Mouse (Mus musculus): ENCODE measurements around the gene Prg4.

The Prg4 gene

DNA sequence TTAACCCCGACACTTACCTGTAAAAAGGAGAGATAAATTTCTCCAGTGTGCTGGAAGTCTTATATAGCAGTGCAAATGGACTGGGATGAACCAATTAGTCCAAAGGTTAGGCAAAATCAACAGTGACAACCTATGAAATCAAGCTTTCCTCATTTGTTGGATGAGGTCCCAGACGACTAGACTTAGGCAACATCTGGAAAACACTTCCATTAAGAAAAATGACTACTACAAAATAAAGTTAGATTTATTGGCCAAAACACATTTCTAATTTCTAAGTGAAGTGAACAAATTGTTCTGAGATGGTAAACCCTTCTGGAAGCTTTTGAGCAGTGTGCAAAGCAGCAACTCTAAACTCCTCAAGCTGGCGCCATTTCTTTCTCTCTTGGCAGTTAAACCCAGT is at the start of gene Prg4:
Gene Prg4 (minus strand): TSS at position 34 of the 400 bp plus-strand sequence.
- DNase-seq (ENCODE audit: low read depth, low spot score) = no peak

DNA sequence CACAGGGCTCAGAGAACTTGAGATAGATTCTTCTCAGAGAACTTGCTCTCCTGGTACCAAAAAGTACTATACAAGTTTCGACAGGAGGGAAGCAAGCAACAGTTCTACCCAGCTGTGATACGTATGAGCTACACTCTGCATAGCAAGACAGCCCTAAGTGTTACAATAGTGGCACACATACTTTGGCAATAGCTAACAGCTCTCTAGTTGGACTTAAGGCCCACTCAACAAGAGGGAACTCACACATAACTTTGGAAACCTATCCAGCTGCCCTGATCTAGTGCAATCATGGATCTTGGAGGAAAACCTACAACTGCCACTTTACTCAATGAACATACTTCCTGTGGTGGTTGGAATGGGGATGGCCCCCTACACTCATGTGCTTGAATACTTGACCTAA is 47.1 kb upstream of the Prg4 start:
- no peak for DNase-seq (ENCODE audit: low read depth, low spot score)

DNA sequence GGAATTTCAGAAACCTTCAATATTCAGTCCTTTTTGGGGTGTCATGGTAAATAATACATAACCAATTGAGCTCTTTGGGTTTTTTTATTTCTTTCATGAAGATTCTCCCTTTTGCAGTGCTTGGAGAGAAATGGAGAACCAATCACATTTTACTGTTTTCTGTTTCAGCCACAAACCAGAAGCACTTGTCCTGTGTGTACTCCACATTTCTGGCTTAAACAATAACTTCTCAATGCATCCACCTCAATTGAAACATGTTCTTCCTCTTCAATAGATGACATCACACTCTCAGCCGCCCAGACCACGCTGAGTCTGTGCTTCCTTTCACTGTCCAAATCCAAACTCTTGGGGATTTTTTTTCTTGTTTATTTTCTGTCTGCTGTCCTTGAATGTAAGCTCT is 39.8 kb upstream of the Prg4 start:
- no peak for DNase-seq (ENCODE audit: low read depth, low spot score)

DNA sequence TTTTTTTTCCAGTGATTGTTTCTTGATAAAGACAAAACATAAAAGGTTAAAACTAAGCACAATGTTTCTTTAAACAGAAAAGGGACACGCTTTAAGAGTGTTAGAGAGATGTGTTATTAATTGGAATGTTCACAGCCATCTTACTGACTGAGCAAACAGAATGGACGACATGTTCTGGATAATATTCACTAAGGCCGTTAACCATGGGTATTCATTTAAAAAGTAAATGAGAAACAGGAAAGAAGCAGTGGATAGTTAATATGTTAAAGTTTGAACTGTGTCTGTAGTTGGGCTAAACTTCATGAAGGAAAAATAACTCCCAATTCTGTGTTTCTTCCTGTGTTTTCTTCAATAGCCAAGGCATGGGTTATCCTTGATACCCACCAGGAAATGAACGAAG is 37.4 kb upstream of the Prg4 start:
- DNase-seq (ENCODE audit: low read depth, low spot score) = no peak

DNA sequence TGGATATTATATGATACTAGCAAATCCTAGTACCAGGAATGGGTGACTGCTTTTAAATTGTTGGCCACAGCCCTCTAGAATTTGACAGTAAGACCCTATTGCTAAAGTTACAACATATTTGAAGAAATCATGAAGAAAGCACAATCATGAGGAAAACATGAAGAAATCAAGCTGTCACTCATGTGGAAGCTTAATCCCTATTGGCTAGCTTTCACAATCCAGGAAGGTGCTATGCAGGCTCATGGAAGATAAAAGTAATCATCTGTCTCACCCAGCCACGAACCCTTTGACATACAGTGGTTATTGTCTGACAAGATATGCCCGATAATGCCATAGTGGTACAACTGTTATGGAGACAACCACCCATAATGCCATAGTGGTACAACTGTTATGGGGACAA is 32.2 kb upstream of the Prg4 start:
- no peak for DNase-seq (ENCODE audit: low read depth, low spot score)

DNA sequence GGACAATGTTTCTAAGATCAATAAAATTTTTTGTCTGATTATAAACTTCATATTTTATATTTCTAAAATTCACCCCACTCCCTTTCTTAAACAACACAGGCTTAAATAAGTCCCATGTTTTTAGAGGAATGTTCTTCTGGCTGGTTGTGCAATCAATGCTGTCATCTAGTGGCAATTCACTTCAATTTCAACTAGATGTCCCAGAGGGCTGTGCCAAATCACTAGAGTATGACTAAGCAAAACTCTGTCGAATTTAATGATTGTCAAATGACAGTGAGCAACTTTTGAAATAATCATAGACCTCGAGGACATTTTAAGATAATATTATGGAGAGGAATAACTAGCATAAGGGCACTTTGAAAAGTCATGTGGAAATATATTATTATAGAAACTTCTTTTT is 31.7 kb upstream of the Prg4 start:
- peak; percentile 82 for DNase-seq (ENCODE audit: low read depth, low spot score)

DNA sequence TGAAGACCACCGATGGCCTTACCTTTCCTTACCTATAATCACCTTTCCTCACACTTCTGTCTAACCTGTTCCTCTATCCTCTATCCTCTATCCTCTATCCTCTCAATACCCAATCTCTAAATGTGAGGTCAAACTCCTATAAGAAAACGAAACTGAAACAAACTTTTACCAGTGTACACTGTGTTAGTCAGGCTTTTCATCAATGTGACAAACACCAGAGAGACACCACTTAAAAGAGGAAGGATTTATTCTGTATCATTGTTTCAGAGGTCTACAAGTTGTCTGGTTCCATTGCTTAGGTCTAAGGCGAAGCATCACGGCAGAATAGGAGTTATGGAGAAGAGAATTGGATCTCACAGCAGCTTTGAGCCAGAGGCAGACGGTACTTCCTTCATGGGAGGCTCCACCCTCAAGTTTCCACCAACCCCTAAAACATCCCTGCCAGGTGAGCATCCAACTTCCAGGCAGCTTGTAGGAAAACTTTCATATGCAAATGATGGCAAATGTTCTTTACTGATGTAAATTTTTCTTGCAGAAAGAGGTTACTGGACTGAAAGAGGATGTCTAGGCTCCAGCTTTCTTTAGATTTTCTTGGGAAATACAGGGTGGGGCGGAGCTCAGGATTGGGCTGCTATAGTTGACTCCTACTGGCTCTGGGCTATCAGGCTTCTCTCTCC is 30.8 kb upstream of the Prg4 start:
- DNase-seq (ENCODE audit: low read depth, low spot score) = peak; percentile 98

DNA sequence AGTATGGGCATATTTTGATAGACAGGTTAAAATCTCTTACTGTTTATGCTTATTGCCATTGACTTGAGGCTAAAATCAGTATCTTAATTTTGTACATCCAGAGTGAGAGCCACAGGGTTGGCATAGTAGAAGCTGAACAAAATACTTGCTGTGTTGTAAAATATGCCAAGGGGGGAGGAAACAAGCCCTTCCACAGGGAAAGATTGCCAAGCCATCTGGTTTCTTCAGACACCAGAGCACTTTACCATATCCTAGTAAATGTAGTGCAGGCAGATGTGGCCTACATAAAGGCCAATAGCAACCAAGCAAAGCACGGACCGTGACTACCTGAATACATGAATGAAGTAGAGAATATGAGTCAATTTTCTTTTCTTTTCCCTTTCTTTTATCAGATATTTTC is 23.2 kb upstream of the Prg4 start:
- DNase-seq (ENCODE audit: low read depth, low spot score) = no peak

DNA sequence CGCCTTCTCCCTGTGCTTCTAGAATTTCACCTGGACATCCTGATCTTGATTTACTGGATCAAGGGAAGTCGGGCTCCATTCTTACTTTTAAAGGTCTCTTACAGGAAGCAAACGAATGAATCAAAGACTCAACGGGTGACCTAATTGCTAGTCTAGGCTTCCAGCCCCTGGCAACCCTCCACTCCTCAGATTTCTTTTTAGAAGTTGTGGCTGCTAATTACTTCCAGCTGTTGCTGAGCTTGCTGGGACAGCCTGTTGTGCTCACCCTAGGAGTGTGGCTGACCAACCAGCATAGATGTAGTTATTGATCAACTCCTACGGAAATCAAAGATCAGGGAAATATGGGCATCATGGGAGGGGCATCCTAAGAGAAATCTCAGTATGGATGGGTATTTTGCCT is 14.7 kb upstream of the Prg4 start:
- DNase-seq (ENCODE audit: low read depth, low spot score) = no peak

DNA sequence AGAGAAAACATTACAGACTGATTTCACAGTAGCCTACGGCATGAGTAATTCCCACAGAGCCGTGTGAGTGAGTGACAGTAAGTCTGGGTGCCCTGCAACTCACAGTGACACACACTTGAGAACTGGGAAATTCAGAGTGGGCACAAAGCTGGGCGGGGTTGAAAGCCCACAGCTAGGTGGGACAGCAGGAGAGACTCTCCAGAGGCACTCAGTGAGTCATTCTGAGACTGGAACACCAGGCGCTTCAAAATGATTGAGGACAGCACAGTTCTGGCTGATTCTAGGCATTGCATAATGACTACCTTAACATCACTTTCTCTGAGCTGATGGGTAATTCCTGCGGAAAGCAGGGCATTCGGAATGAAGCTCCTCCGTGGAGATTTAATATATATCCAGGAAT is 6.6 kb upstream of the Prg4 start:
- DNase-seq (ENCODE audit: low read depth, low spot score) = no peak

DNA sequence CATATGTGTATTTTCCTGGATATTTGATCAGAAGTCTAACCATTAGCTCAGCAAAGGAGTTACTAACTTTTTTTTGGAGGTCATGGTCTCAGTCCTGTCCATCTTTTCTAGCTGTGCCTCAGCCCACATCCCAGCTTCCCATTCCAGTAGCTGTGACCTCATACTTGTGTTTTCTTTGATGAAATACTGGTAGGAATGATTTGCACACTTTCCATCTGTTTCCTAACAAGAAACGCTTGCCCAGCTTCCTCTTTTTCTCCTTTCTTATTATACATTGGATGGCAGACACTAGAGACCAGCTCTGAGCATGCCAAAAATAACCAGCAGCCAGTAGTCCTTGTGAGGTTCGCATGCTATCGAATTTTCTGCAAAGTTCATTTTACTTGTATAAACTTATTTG is 4.0 kb upstream of the Prg4 start:
- DNase-seq (ENCODE audit: low read depth, low spot score) = no peak

DNA sequence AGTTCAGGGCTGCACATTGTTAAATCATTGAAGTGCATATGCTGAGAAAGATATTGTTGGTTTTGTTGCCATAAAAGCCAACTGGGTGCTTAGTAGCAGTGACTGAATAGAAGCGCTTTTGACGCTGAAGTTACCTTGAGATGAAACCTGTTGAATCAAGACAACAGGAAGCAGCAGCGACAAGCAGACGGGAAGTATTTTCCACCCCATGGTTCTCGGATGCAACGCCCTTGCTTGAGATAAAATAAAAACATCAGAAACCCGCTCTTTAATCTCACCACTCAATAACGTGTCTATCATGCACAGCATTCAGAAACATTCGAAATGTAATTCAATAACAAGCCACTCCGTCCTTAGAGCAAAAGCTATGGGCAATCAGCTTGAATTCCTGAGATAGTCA is 601 bp downstream of the Prg4 start:
- no peak for DNase-seq (ENCODE audit: low read depth, low spot score)

DNA sequence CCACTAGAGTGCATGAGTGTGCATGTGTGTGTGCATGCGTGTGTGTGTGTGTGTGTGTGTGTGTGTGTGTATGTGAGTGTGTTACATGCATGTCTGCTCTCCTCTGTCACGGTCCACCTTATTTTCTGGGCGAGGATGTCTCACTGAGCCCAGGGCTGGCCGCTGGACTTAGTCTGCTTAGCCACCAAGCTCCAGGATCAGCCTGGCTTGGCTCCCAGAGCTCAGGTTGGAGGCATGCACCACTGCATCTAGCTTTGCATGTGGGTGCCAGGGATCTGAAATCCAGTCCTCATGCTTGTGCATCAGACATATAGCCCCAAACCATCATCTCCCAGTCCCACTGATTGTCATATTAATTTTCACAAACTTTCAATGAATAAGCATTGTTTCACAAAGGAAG is 2.3 kb downstream of the Prg4 start:
- no peak for DNase-seq (ENCODE audit: low read depth, low spot score)

DNA sequence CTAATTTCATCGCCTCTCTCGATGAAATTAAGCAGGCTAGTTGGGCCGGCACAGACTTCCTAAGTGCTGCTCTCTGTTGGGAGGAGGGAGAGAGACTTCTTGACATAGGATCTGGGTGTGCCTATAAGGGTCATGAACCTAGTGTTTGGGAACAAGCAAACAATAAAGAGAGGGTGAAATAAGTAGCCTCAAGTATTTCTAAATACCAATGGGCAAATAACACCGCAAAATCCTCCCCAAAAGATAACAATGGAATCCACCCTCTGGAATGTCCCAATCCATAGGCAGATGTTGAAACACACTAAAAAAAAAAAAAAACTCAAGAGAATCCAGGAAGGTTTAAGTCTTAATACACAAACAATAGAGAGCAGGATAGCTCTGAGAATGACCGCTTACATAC is 2.9 kb downstream of the Prg4 start:
- DNase-seq (ENCODE audit: low read depth, low spot score) = no peak

DNA sequence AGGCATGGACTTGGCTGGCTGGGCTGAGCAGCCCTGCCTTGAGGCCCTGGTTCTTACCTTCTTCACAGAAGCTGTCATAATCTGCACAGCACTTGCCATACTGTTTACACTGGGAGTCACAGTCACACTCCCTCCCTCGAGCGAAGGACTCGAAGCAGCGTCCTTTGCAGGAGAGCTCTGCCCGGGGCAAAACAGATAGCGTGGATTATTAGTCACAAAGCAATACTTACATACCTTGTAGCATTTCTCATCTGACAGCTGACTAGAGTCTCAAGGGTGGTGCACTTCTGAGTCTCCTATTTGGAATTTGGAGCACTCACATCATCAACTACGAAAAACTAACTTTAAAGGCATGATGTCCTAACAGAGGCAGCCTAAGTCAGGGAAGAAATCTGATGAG is 5.4 kb downstream of the Prg4 start:
- no peak for DNase-seq (ENCODE audit: low read depth, low spot score)

DNA sequence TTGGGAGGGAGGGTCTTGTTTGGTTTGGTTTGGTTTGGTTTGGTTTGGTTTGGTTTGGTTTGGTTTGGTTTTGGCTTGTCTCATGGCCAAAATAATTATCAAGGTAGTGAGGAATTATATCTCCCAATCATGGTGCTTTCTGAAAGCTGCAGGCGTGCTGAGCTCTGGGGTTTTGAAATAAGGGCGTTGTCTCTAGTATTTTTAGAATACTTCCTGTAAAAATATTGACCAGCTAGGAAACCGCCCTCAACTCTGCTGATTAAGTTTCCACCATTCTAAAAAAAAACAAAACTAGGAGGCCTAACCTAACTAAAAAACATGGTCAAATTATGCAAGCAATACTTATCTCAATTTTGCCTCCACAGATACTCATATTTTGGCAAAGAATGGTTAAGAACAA is 6.4 kb downstream of the Prg4 start:
- DNase-seq (ENCODE audit: low read depth, low spot score) = no peak

DNA sequence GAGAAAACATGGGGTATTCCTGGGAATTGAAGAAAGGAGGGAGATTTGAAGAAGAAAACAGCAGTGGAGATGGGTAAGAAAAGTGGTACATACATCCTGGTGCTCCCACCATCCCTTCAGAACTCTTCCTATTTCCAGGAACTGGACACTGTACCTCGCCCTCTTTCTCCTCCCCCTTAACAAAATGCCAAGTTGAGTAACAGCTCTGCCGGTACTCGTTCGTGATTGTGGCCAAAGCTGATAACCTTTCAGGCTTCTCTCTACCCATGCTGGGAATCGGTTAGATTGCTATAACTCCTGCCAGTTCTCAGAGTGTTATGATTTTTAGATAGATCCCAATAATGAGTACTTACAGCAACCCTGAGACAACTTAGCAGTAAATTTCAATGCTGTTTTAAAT is 7.0 kb downstream of the Prg4 start:
- DNase-seq (ENCODE audit: low read depth, low spot score) = no peak

DNA sequence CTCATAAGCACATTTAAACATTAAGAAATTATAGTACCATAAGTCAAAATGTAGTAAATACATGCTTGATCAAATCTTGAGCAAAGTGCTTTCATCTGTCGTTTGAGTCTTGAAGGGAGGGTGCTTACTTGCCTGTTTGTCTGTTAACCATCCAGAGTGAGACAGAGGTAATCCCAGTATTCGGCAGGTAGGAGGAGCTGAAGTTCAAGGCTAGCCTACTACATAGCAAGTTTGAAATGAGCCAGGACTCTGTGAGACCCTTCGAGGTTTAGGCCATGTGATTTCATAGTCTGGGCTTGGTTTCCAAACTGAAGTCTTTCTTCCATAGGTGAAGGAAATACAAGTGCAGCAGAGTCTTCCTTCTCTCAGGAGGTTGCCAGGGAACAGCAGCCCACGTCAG is 24.2 kb downstream of the Prg4 start:
- DNase-seq (ENCODE audit: low read depth, low spot score) = peak; percentile 72

DNA sequence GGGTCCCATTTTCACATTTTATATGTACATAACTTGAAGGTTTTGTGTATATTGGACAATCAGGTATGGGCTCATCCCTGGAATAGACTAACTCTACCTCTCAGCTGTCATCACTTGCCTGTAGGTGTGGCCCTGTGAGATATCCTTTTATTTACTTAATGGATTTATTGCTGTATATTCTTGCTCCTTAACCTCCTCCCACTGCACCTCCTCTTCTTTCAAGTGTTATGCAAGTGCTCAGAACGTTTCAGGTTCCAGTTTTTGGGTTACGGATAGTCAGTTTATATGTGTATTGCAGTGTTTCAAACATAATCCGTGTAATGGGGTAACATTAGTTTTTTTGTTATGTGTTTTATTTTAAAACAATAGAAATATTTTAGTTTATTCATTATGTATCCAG is 27.3 kb downstream of the Prg4 start:
- no peak for DNase-seq (ENCODE audit: low read depth, low spot score)

DNA sequence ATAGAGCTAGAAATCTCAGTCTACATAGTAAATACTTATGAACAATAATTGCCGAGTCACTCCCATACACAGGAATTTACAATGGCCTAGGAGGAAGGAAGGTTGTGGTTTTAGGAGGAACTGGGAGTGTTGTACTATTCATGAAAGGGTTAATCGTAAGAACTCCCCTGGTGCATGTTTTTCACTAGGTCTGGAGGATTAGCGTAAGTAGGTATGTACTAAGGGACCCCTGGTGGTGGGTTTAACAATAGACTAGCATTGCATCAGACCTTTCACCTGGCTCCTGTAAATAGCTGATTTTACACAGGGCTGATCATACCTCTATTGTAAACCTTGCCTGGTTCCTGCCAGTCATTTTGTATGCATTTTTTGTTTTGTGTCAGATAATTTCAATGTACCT is 39.7 kb downstream of the Prg4 start:
- peak; percentile 81 for DNase-seq (ENCODE audit: low read depth, low spot score)

DNA sequence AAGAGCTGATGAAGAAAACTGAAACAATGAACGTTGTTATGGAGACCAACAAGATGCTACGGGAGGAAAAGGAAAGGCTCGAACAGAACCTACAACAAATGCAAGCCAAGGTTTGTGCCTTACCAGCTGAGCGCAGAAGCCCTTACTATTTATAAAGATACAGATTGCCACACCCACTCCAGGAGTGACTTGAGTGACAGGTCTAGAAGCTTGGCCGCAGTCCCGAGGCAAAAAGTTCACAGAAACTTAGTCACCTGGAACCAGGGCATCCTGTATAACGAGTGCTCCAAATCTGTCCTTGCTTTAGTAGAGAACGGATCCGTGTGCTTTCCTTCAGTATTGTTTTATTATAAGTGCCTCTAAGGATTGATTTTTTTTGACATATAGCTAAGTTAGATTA is 40.3 kb downstream of the Prg4 start:
- no peak for DNase-seq (ENCODE audit: low read depth, low spot score)

DNA sequence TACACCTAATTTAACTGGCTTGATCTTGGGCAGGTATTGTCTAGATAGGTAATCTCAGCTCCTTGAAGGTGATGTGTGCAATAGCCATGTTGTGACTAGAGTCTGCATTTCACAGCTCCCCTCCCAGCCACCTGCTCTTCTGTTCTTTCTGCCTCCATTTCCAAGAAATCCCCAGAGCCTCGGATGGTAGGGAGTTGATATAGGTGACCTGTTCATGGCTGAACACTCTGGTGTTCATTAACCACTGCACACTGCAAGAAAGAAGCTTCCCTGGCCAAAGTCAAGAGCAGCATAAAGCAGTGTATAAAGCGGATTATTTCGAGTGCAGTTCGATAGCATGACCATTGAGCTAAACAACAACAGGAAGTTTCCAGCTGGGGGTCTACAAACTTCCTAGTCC is 47.5 kb downstream of the Prg4 start:
- DNase-seq (ENCODE audit: low read depth, low spot score) = no peak

DNA sequence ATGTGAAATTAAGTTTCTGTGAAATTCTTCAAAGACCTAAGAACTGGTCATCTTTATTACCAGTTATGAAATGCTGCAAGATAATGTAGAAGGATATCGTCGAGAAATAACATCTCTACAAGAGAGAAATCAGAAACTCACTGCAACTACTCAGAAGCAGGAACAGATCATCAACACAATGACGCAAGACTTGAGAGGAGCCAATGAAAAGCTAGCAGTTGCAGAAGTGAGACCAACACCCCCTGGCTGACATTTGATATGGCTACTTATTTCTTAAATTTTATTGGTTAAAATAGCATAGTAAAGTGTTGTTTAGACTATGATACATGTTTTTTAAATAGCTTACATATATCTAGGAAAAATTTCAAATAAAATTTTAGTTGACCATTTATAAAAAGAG is 50.0 kb downstream of the Prg4 start:
- DNase-seq (ENCODE audit: low read depth, low spot score) = no peak

DNA sequence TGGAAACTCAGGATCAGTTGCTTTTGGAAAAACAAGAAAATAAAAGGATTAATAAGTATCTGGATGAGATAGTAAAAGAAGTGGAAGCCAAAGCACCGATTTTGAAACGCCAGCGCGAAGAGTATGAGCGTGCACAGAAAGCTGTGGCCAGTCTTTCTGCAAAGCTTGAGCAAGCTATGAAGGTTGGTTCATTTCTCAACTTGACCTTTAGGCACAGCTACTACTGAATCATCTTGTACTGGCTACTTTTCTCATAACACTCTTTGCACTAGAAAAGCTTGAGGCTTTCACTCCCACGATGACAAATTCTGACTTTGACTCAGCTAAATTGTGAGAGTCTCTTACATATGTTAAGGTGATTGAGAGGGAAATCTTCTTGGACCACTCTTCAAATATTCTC is 56.0 kb downstream of the Prg4 start:
- no peak for DNase-seq (ENCODE audit: low read depth, low spot score)

Measured in ES-CJ7 (cell line).